9 mouse cellular contexts compared by ENCODE assay signal in genomic region chrX:18254767-18255166, GRCm38 (mm10).
A peak's percentile ranks its signal among the peaks of the same experiment; 100 is the strongest.
DNase-seq lines count a peak whose midpoint lies in the region; ATAC-seq and TF ChIP-seq lines count a peak whose summit lies in the region.
"Had no signal": no experiment of that assay in that cellular context is flagged by ENCODE, and none has a peak within 500 bp of the region (broad histone marks: within the 10 kb centered on the region; RNA-seq: fewer than 3 reads in every experiment).

No protein-coding gene starts in this region.

- no peak overlapping the region for H3K27ac ChIP-seq in kidney, embryonic 14.5 days (ENCODE audit: low read depth, low read length)
- H3K27ac ChIP-seq in MEL (ENCODE audit: control insufficient read depth, low read depth, low read length): no peak overlapping the region
- H3K27ac ChIP-seq: macrophage had no signal

- TF ChIP-seq EP300 in MEL (IDR thresholded peaks at IDR 0.05; ENCODE audit: low read depth in 1 of 2, low read length in 2 of 2): no peak

- H3K9me3 ChIP-seq in kidney, embryonic 14.5 days (ENCODE audit: control insufficient read depth, low read length): no peaks in the 10 kb centered on the region
- H3K9me3 ChIP-seq in MEL (replicated peaks; ENCODE audit: insufficient read depth, low read length): no peaks in the 10 kb centered on the region

- WGBS in kidney, embryonic 14.5 days: 56% methylated on average over 4 of the region's 4 CpGs

- no peak overlapping the region for H3K4me3 ChIP-seq in kidney, embryonic 14.5 days (ENCODE audit: low read length)
- H3K4me3 ChIP-seq in MEL (ENCODE audit: control insufficient read depth in 1 of 2, insufficient read depth in 1 of 2, low read depth in 2 of 2, low read length in 2 of 2): no peak overlapping the region

- peak; percentile 22 to 62 (median 50); a peak in 5 of 6 replicates for TF ChIP-seq CTCF in MEL (IDR thresholded peaks at IDR 0.05 in 2 of 3, conservative IDR thresholded peaks at IDR 0.05 in 1 of 3; ENCODE audit: control insufficient read depth in 1 of 3, insufficient read depth in 1 of 3, low read depth in 2 of 3, low read length in 3 of 3, poor library complexity in 1 of 3, severe bottlenecking in 1 of 3)

- ATAC-seq in kidney, embryonic 14.5 days (ENCODE audit: low FRiP score, low TSS enrichment): no peak

- H3K36me3 ChIP-seq in kidney, embryonic 14.5 days (ENCODE audit: control insufficient read depth, insufficient read depth, low read length): peaks cover 25% of the 10 kb centered on the region; the same call in 1 of the 2 replicates
- no peaks in the 10 kb centered on the region; a peak in 1 of 4 replicates for H3K36me3 ChIP-seq in MEL (ENCODE audit: control insufficient read depth in 1 of 2, insufficient read depth in 2 of 2, low read length in 2 of 2)

- H3K27me3 ChIP-seq in kidney, embryonic 14.5 days (ENCODE audit: control insufficient read depth, insufficient read depth, low read length): no peaks in the 10 kb centered on the region
- no peaks in the 10 kb centered on the region for H3K27me3 ChIP-seq in MEL (ENCODE audit: control insufficient read depth in 1 of 2, insufficient read depth in 2 of 2, low read length in 2 of 2)

- H3K9ac ChIP-seq in kidney, embryonic 14.5 days (ENCODE audit: low read depth, low read length): no peak overlapping the region
- H3K9ac ChIP-seq in MEL (ENCODE audit: control insufficient read depth, low read depth, low read length, poor library complexity, severe bottlenecking): no peak overlapping the region

- peak; percentile 30 for DNase-seq in kidney, adult 11 months
- DNase-seq in MEL (ENCODE audit: low read depth, low spot score): peak; percentile 61
- peak; percentile 86 for DNase-seq in cerebellum, adult 9-10 months
- peak; percentile 10 for DNase-seq in gonadal fat pad, adult 2 months (ENCODE audit: low read depth)
- DNase-seq in layer of hippocampus, adult 18-20 months (ENCODE audit: low spot score in 2 of 2): peak; percentile 44 to 71
- peak; percentile 37 for DNase-seq in mesoderm, embryonic 11.5 days (ENCODE audit: low read depth, low spot score)
- DNase-seq in thymus, postnatal 14 days: peak; percentile 31

- no peak overlapping the region for H3K4me2 ChIP-seq in kidney, embryonic 14.5 days (replicated peaks; ENCODE audit: low read depth, low read length)

- H3K79me2 ChIP-seq in MEL (ENCODE audit: control insufficient read depth, insufficient read depth, low read length, poor library complexity): no peaks in the 10 kb centered on the region

- no peak for TF ChIP-seq POLR2A in MEL (IDR thresholded peaks at IDR 0.05; ENCODE audit: control insufficient read depth in 1 of 2, insufficient read depth in 1 of 2, low read depth in 1 of 2, low read length in 2 of 2, poor library complexity in 1 of 2)

- no peaks in the 10 kb centered on the region for H3K4me1 ChIP-seq in kidney, embryonic 14.5 days (ENCODE audit: control insufficient read depth, insufficient read depth, low read length)
- no peaks in the 10 kb centered on the region for H3K4me1 ChIP-seq in MEL (ENCODE audit: control insufficient read depth in 1 of 2, insufficient read depth in 2 of 2, low read length in 2 of 2)

- peak; percentile 73 for TF ChIP-seq RAD21 in MEL (IDR thresholded peaks at IDR 0.05; ENCODE audit: low read depth, low read length)

TF ChIP-seq in MEL, 35 proteins besides CTCF, POLR2A, EP300 and RAD21:
- TF ChIP-seq SMC3 (IDR thresholded peaks at IDR 0.05; ENCODE audit: low read depth, low read length) (peak; percentile 61), MXI1 (IDR thresholded peaks at IDR 0.05; ENCODE audit: low read depth, low read length) (no peak), BHLHE40 (IDR thresholded peaks at IDR 0.05; ENCODE audit: borderline replicate concordance, low read depth, low read length) (0 out of 2 replicates have a peak, but pooled peaks have one; percentile 31), ZC3H11A (IDR thresholded peaks at IDR 0.05; ENCODE audit: low read depth, low read length) (peak; percentile 32)
TF ChIP-seq in MEL: peak in this region for 3.

Comparison
In these comparisons a context has a peak if more than half of its experiments do, and no peak if none do; other contexts are left out.
1. DNase-seq: peak in every context shown above with its lines; median percentile 86 in cerebellum, adult 9-10 months; 61 in MEL; 58 in layer of hippocampus, adult 18-20 months; 37 in mesoderm, embryonic 11.5 days; 31 in thymus, postnatal 14 days; 30 in kidney, adult 11 months; 10 in gonadal fat pad, adult 2 months.